Mouse (Mus musculus) mesoderm, embryonic 11.5 days (tissue): ENCODE results near the gene Treh.

ENCODE experiments used
- DNase-seq: peaks from one replicate; pipeline ENCODE4 v3.0.0-alpha.2; 2012; ENCODE audit warnings: low read depth, low spot score

Treh gene

DNA sequence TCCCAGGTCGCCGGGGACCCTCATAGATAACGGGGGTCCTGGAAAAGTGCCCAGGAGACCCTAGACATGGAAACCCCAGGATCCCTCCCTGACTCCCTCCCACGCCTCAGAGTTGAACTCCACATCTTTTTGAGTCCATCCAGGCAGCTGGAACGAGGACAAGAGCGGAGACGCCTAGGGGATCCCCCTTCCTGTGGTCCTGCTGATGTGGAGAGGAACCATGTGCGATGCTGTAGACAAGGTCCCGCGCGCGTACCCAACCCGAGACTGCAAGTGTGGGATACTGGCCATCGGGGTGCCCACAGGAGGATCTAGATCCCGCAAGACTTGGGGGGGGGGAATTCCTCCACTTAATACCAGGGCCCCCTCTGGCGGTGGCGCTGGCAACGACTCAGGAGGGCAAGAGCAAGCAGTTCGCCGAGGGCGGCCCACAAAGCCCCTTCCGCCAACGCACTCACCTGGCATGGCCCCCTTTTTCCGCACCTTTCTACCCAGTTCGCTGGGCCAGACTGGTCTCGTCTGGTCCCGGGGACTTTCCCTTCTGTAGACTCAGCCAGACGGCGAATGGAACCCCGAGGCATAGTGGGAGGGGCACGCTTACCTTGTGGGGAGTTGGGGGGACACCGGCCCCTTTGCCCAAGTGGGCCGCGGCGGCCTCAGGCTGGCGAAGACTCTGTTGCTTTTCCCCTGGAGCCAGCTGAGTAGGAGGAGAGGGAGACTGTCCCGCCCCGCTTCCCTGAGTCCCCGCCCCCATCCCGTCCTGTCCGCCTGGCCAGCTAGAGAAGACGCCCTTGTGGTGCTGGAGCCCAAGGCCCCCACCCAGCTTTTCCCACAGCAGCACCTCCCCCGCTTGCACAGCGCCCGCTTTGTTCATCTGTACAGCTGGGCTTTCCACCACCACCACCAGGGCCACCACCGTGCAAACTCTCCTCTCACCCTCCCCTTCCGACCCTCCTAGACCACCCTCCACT, 61.8 kb downstream of the Treh start, which contains the start of gene Phldb1:
Gene Phldb1 (minus strand): TSS at position 675 of the 971 bp plus-strand sequence.
- DNase-seq, result peak; percentile 77

DNA sequence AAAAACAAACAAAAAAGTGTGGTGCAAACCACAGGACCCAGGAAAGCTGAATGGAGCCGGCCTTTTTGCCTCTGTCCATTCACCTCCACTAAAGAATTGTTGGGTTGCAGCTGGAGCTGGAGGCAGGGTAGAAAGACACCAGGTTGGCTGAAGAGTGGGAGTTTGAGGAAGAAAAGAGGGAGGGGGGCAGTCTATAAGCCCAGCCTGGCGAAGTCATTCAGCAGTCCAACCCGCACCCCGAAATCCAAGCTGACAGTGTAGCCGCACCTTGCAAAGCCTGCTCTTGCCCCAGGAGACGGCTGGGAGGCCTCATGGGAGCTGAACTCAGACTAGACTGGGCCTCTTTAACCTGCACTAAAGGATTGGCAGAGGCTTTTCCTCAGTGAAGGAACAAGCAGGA, 62.9 kb downstream of the Treh start:
- DNase-seq, result no peak
